Mouse (Mus musculus) cortical plate, adult 2 months (tissue): ENCODE measurements around the gene Sult6b2.

ENCODE experiments used
- CTCF ChIP-seq: fragments of 200-500 bp; IDR thresholded peaks from 2 replicates; pipeline ENCODE4 v1.5.1; 2011; ENCODE audit warnings: mild to moderate bottlenecking, control low read depth, low read length; ENCODE audit not compliant: insufficient read depth; ENCODE audit errors: extremely low read depth
- POLR2A ChIP-seq: fragments of 200-500 bp; IDR thresholded peaks from 2 replicates; pipeline ENCODE4 v1.6.1; 2011; ENCODE audit warnings: mild to moderate bottlenecking, low read length, control low read depth; ENCODE audit not compliant: insufficient read depth; ENCODE audit errors: extremely low read depth

DNA sequence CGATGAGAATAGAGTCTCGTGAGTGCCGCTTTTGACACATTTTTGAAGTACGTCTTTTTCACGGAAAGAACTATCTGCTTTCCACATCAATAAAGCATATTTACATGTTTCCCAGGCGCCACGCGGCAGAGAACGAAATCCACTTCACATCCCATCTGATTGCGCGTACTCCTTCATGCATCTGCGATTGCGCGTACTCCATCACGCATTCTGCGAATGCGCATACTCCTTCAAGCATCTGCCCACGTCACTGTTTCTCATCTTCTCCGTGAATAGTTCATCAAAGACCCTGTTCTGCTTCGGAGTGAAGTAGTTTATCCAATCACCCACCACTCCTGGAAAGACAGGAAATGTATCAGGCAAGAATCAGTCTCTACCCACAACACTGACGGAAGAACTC lies 18.2 kb downstream of the Sult6b2 start:
- TF ChIP-seq CTCF (no peak), POLR2A (no peak)
